Mouse (Mus musculus) thymus, adult 2 months (tissue): ENCODE results near the gene Ttk. TPM values are rescaled to one million over a fixed set of nuclear protein-coding genes. Genes with fewer than 3 reads are reported as not detected.

Experiments
- DNase-seq: peaks from one replicate; pipeline ENCODE4 v3.0.0; 2021
- H3K27ac ChIP-seq: fragments of 200-500 bp; 2 replicates; pipeline ENCODE4 v1.5.1; 2012; ENCODE audit warnings: low read length, control low read depth; ENCODE audit not compliant: control insufficient read depth, insufficient read depth
- H3K27me3 ChIP-seq: fragments of 200-500 bp; 2 replicates; pipeline ENCODE4 v1.6.1; 2012; ENCODE audit warnings: mild to moderate bottlenecking, low read length, moderate library complexity, mixed read lengths; ENCODE audit not compliant: control insufficient read depth, insufficient read depth
- H3K36me3 ChIP-seq: fragments of 200-500 bp; 2 replicates; pipeline ENCODE4 v1.6.1; 2012; ENCODE audit warnings: mild to moderate bottlenecking, low read length, moderate library complexity; ENCODE audit not compliant: control insufficient read depth, insufficient read depth
- H3K4me1 ChIP-seq: fragments of 200-500 bp; replicated peaks from 2 replicates; pipeline ENCODE4 v1.6.1; 2012; ENCODE audit warnings: low read length; ENCODE audit not compliant: control insufficient read depth, insufficient read depth
- H3K4me3 ChIP-seq: fragments of 200-500 bp; 2 replicates; pipeline ENCODE4 v1.5.1; 2012; ENCODE audit warnings: mild to moderate bottlenecking, low read length, control low read depth, moderate library complexity; ENCODE audit not compliant: control insufficient read depth, insufficient read depth
- CTCF ChIP-seq: fragments of 200-500 bp; IDR thresholded peaks from 2 replicates; pipeline ENCODE4 v1.5.1; 2012; ENCODE audit warnings: mild to moderate bottlenecking, control low read depth, low read length, moderate library complexity, borderline replicate concordance; ENCODE audit not compliant: control insufficient read depth, poor library complexity, insufficient read depth; ENCODE audit errors: extremely low read depth
- POLR2A ChIP-seq: fragments of 200-500 bp; IDR thresholded peaks from 2 replicates; pipeline ENCODE4 v1.6.1; 2012; ENCODE audit warnings: mild to moderate bottlenecking, low read length, control low read depth, moderate library complexity; ENCODE audit not compliant: control insufficient read depth, poor library complexity, insufficient read depth; ENCODE audit errors: extremely low read depth
- WGBS: fragments of 180-500 bp; shearing (Covaris S2); methylation state at CpG from one replicate; pipeline ENCODE4 v1.1.7; 2018; 5-methylcytosine and 5-hydroxymethylcytosine counted together
- polyA plus RNA-seq: library from polyadenylated mRNA; depleted of rRNA; stranded (reverse); fragments of >200 nt; gene quantifications from 2 replicates; pipeline ENCODE4 v1.2.3, GENCODE M21; 2012

Gene Ttk
- polyA plus RNA-seq, 1 experiment = 4.0 TPM

- WGBS = 42% methylated on average over 5 of the region's 5 CpGs
- Histone ChIP-seq H3K36me3 (no peaks in the 10 kb centered on the region), H3K27me3 (no peaks in the 10 kb centered on the region), H3K4me1 (peaks cover 7% of the 10 kb centered on the region; the same call in 1 of the 2 replicates), H3K4me3 (no peak overlapping the region), H3K27ac (no peak overlapping the region)
- DNase-seq = peak; percentile 6
- TF ChIP-seq POLR2A (no peak), CTCF (no peak)
Measured at GRCm38 (mm10) chr9:83829896-83830295, 4.6 kb upstream of the Ttk start.

GRCm38 (mm10) chr9:83831152-83831551 lies 3.3 kb upstream of the Ttk start:
- Histone ChIP-seq H3K27ac (no peak overlapping the region), H3K4me1 (peaks cover 9% of the 10 kb centered on the region; the same call in 1 of the 2 replicates), H3K36me3 (no peaks in the 10 kb centered on the region), H3K27me3 (no peaks in the 10 kb centered on the region), H3K4me3 (no peak overlapping the region)
- no peak for DNase-seq
- 55% methylated on average over 8 of the region's 8 CpGs for WGBS
- TF ChIP-seq CTCF (no peak), POLR2A (no peak)

GRCm38 (mm10) chr9:83834748-83835313 lies 342 bp downstream of the Ttk start:
- peak; percentile 48; the same call in 1 of the 2 replicates for TF ChIP-seq POLR2A
- no peak for TF ChIP-seq CTCF
- DNase-seq = no peak
- H3K27me3 ChIP-seq = no peaks in the 10 kb centered on the region
- WGBS = 3% methylated on average over 27 of the region's 27 CpGs
- H3K4me3 ChIP-seq = peak overlapping the region; percentile 79
- peaks cover 9% of the 10 kb centered on the region; the same call in 1 of the 2 replicates for H3K4me1 ChIP-seq
- H3K36me3 ChIP-seq = no peaks in the 10 kb centered on the region; the same call in 1 of the 2 replicates
- no peak overlapping the region for H3K27ac ChIP-seq

GRCm38 (mm10) chr9:83852464-83852863 lies 18.0 kb downstream of the Ttk start:
- H3K36me3 ChIP-seq = peaks cover 20% of the 10 kb centered on the region
- H3K4me3 ChIP-seq = no peak overlapping the region
- WGBS = 97% methylated on average over 3 of the region's 3 CpGs
- no peak for DNase-seq
- no peaks in the 10 kb centered on the region for H3K27me3 ChIP-seq
- H3K4me1 ChIP-seq = no peaks in the 10 kb centered on the region
- TF ChIP-seq CTCF = no peak
- no peak for TF ChIP-seq POLR2A
- H3K27ac ChIP-seq = no peak overlapping the region

GRCm38 (mm10) chr9:83865165-83865564 lies 30.7 kb downstream of the Ttk start:
- H3K27me3 ChIP-seq = no peaks in the 10 kb centered on the region
- no peaks in the 10 kb centered on the region for H3K4me1 ChIP-seq
- no peak overlapping the region for H3K27ac ChIP-seq
- TF ChIP-seq POLR2A = no peak
- no peak for TF ChIP-seq CTCF
- WGBS = 98% methylated on average over 4 of the region's 4 CpGs
- H3K36me3 ChIP-seq = peaks cover 35% of the 10 kb centered on the region
- no peak for DNase-seq
- H3K4me3 ChIP-seq = no peak overlapping the region

GRCm38 (mm10) chr9:83882191-83882590 lies 47.7 kb downstream of the Ttk start:
- Histone ChIP-seq H3K36me3 (no peaks in the 10 kb centered on the region), H3K4me3 (no peak overlapping the region), H3K27me3 (no peaks in the 10 kb centered on the region), H3K4me1 (no peaks in the 10 kb centered on the region), H3K27ac (no peak overlapping the region)
- TF ChIP-seq POLR2A (no peak), CTCF (no peak)
- DNase-seq = no peak
- 92% methylated on average over 6 of the region's 6 CpGs for whole genome bisulfite sequencing

GRCm38 (mm10) chr9:83886149-83886548 lies 51.7 kb downstream of the Ttk start:
- TF ChIP-seq CTCF (no peak), POLR2A (no peak)
- no peak for DNase-seq
- no peaks in the 10 kb centered on the region for H3K36me3 ChIP-seq
- H3K4me1 ChIP-seq = no peaks in the 10 kb centered on the region
- no peak overlapping the region for H3K27ac ChIP-seq
- H3K4me3 ChIP-seq = no peak overlapping the region
- no peaks in the 10 kb centered on the region for H3K27me3 ChIP-seq
